Mouse (Mus musculus) kidney, postnatal 0 days (tissue): ENCODE results near the gene Adam17. TPM values are rescaled to one million over a fixed set of nuclear protein-coding genes. Genes with fewer than 3 reads are reported as not detected.

Experiments
- ATAC-seq: fragments of 200-750 bp; cut with Nextera tagmentation; replicated peaks from 2 replicates; pipeline ENCODE4 v1.8.0; 2017; ENCODE audit warnings: low read depth, moderate number of reproducible peaks, moderate TSS enrichment, moderate library complexity; ENCODE audit not compliant: low FRiP score
- DNase-seq: peaks from one replicate; pipeline ENCODE4 v3.0.0-alpha.2; 2016; ENCODE audit warnings: low spot score
- H3K27ac ChIP-seq: fragments of 300-500 bp; sonication (generic); 2 replicates; pipeline ENCODE4 v1.5.1; 2014; ENCODE audit warnings: mild to moderate bottlenecking
- H3K27me3 ChIP-seq: fragments of 300-500 bp; sonication (generic); 2 replicates; pipeline ENCODE4 v1.6.1; 2014; ENCODE audit warnings: low read length, mixed read lengths; ENCODE audit not compliant: insufficient read depth
- H3K36me3 ChIP-seq: fragments of 300-500 bp; sonication (generic); 2 replicates; pipeline ENCODE4 v1.6.1; 2014; ENCODE audit warnings: low read length, mixed read lengths; ENCODE audit not compliant: insufficient read depth
- H3K4me1 ChIP-seq: fragments of 300-500 bp; sonication (generic); replicated peaks from 2 replicates; pipeline ENCODE4 v1.6.1; 2014; ENCODE audit warnings: antibody characterized with exemption, low read length, mixed read lengths; ENCODE audit not compliant: insufficient read depth
- H3K4me2 ChIP-seq: fragments of 300-500 bp; sonication (generic); 2 replicates; pipeline ENCODE4 v1.6.1; 2014; ENCODE audit warnings: mild to moderate bottlenecking, low read length, moderate library complexity, mixed read lengths
- H3K4me3 ChIP-seq: fragments of 300-500 bp; sonication (generic); replicated peaks from 2 replicates; pipeline ENCODE4 v1.5.1; 2014; ENCODE audit warnings: low read depth, low read length
- H3K9ac ChIP-seq: fragments of 300-500 bp; sonication (generic); 2 replicates; pipeline ENCODE4 v1.6.1; 2014; ENCODE audit warnings: low read depth, low read length
- H3K9me3 ChIP-seq: fragments of 300-500 bp; sonication (generic); replicated peaks from 2 replicates; pipeline ENCODE4 v1.6.1; 2016; ENCODE audit warnings: low read length, inconsistent platforms, mixed read lengths
- CTCF ChIP-seq: IDR thresholded peaks from 2 replicates; pipeline ENCODE4 v1.5.1; 2016; ENCODE audit warnings: antibody characterized with exemption, low read depth, mild to moderate bottlenecking, moderate library complexity
- WGBS: fragments of 180-500 bp; shearing (Covaris S2); extraction: QIAGEN DNeasy Blood & Tissue Kit; methylation state at CpG from one replicate; pipeline ENCODE4 v1.1.7; 2014; 5-methylcytosine and 5-hydroxymethylcytosine counted together
- polyA plus RNA-seq: library from polyadenylated mRNA; unstranded; fragments of >200 nt; fragmentation: Nextera tagmentation; extraction: Ambion mirVana; gene quantifications from 2 replicates; pipeline ENCODE4 v1.2.1, GENCODE M21; 2015

Gene Adam17
- polyA plus RNA-seq, 1 experiment from 2014 or later = 34.6 TPM

GRCm38 (mm10) chr12:21286712-21287650 lies 86.5 kb downstream of the Adam17 start:
- Histone ChIP-seq H3K9me3 (no peaks in the 10 kb centered on the region), H3K9ac (peak overlapping the region; percentile 90), H3K27me3 (no peaks in the 10 kb centered on the region), H3K4me2 (peak overlapping the region; percentile 63), H3K27ac (peak overlapping the region; percentile 90), H3K4me1 (peaks cover 11% of the 10 kb centered on the region), H3K4me3 (peak overlapping the region; percentile 75), H3K36me3 (peaks cover 7% of the 10 kb centered on the region; the same call in 1 of the 2 replicates)
- no peak for ATAC-seq
- peak; percentile 38 for DNase-seq
- WGBS = 28% methylated on average over 18 of the region's 18 CpGs
- no peak for TF ChIP-seq CTCF

- ATAC-seq = peak; percentile 96
- under 1% methylated on average over 28 of the region's 28 CpGs for WGBS
Measured at GRCm38 (mm10) chr12:21286243-21286622, 87.2 kb downstream of the Adam17 start, which contains the start of gene Itgb1bp1. Itgb1bp1 (minus strand) TSS chr12:21286284.

GRCm38 (mm10) chr12:21285508-21286242 lies 87.8 kb downstream of the Adam17 start:
- Histone ChIP-seq H3K27ac (peak overlapping the region; percentile 78), H3K9me3 (no peaks in the 10 kb centered on the region), H3K4me3 (peak overlapping the region; percentile 75), H3K27me3 (no peaks in the 10 kb centered on the region), H3K9ac (peak overlapping the region; percentile 90), H3K4me2 (peak overlapping the region; percentile 73), H3K4me1 (peaks cover 11% of the 10 kb centered on the region), H3K36me3 (no peaks in the 10 kb centered on the region)
- no peak for TF ChIP-seq CTCF
- whole genome bisulfite sequencing = under 1% methylated on average over 47 of the region's 47 CpGs
- ATAC-seq = peak; percentile 85; the same call in 1 of the 2 replicates
- peak; percentile 77 for DNase-seq

More at GRCm38 (mm10) chr12:21286243-21286622, 87.2 kb downstream of the Adam17 start, which contains the start of gene Itgb1bp1:
- Histone ChIP-seq H3K4me2 (peak within 1 kb of the TSS; percentile 73), H3K27ac (peak within 1 kb of the TSS; percentile 90), H3K4me3 (peak within 1 kb of the TSS; percentile 75), H3K9me3 (no peaks in the 10 kb centered on the region), H3K4me1 (peaks cover 11% of the 10 kb centered on the region), H3K27me3 (no peaks in the 10 kb centered on the region), H3K36me3 (peaks cover under 1% of the 10 kb centered on the region; the same call in 1 of the 2 replicates), H3K9ac (peak within 1 kb of the TSS; percentile 90)
- DNase-seq = peak; percentile 99
- no peak for TF ChIP-seq CTCF

GRCm38 (mm10) chr12:21284761-21285441 lies 88.5 kb downstream of the Adam17 start, which contains the start of gene Cpsf3:
Cpsf3 (plus strand) TSS chr12:21285391.
- no peak for DNase-seq
- no peaks in the 10 kb centered on the region for H3K9me3 ChIP-seq
- TF ChIP-seq CTCF = peak; percentile 47
- H3K9ac ChIP-seq = peak within 1 kb of the TSS; percentile 90
- WGBS = 52% methylated on average over 11 of the region's 11 CpGs
- ATAC-seq = no peak
- H3K4me3 ChIP-seq = peak within 1 kb of the TSS; percentile 75
- peak within 1 kb of the TSS; percentile 73 for H3K4me2 ChIP-seq
- no peaks in the 10 kb centered on the region for H3K36me3 ChIP-seq
- peak within 1 kb of the TSS; percentile 90 for H3K27ac ChIP-seq
- H3K27me3 ChIP-seq = no peaks in the 10 kb centered on the region
- H3K4me1 ChIP-seq = peaks cover 11% of the 10 kb centered on the region

GRCm38 (mm10) chr12:21277352-21277864 lies 96.0 kb downstream of the Adam17 start:
- DNase-seq (no peak), ATAC-seq (no peak)
- H3K9ac ChIP-seq = no peak overlapping the region
- H3K36me3 ChIP-seq = peaks cover 5% of the 10 kb centered on the region; the same call in 1 of the 2 replicates
- H3K4me2 ChIP-seq = no peak overlapping the region
- H3K27me3 ChIP-seq = no peaks in the 10 kb centered on the region
- no peak for TF ChIP-seq CTCF
- no peaks in the 10 kb centered on the region for H3K4me1 ChIP-seq
- WGBS = 76% methylated on average over 1 of the region's 1 CpGs
- no peak overlapping the region for H3K27ac ChIP-seq
- H3K4me3 ChIP-seq = no peak overlapping the region
- H3K9me3 ChIP-seq = no peaks in the 10 kb centered on the region
